Mouse (Mus musculus): ENCODE measurements at regions not wholly inside any gene's neighbourhood (a gene's known extent, or its start where the extent isn't known, plus 50 kb on each side); places are given as distances from the start of the nearest gene placed in this dataset.
A peak's percentile ranks its signal among the peaks of the same experiment; 100 is the strongest.

DNA sequence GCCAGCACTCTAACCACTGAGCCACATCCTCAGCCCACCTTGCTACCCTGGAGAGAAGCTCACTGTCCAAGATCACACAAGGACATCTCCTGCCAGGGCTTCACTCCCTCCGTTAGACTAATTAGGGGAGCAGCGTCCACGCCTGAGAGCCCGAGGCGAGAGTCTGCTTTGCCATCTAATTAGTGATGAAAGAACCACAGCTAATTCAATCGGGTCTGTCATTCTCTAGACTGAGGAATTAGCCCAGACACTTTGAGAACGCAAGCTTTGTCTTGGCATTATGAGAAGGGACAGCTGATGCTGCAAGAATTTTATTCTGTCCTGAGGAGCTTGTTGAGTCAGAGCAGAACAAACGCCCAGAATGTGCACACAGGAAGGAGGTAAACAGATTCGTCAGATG lies 200.5 kb upstream of the Zc3h12c start:
- Histone ChIP-seq H3K9me3 (no peaks in the 10 kb centered on the region), H3K27ac (0 out of 2 replicates have a peak overlapping the region, but pooled peaks have one; percentile 5)

DNA sequence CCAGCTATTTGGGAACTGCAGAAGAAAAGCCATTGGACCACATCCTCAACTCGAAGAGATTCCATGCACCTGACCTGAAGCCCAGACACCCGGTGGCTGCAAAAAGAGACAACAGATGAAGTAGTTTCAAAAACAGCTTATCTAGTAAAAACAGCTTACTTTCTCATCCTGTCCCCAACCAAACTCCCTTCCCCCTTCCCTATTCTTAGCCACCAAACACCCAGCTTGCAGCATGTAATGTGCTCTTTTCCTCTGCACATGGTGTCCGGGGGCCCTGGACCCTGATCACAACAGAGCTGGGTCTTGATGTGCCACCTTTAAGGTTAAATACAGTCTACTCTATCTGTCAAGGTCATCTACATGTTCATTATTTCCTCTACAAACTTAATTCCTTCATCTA lies 199.7 kb upstream of the Zc3h12c start:
- H3K4me2 ChIP-seq = no peak overlapping the region
- no peaks in the 10 kb centered on the region for H3K36me3 ChIP-seq (replicated peaks)
- no peak for ATAC-seq (ENCODE audit: low FRiP score)
- no peak overlapping the region for H3K27ac ChIP-seq
- peaks cover 12% of the 10 kb centered on the region for H3K4me1 ChIP-seq
- H3K9me3 ChIP-seq = no peaks in the 10 kb centered on the region
- H3K4me3 ChIP-seq (replicated peaks) = no peak overlapping the region
- no peak overlapping the region for H3K9ac ChIP-seq
- no peaks in the 10 kb centered on the region for H3K27me3 ChIP-seq
- WGBS = 79% methylated on average over 3 of the region's 3 CpGs

More for the DNA sequence above, 200.5 kb upstream of the Zc3h12c start:
- H3K4me2 ChIP-seq = no peak overlapping the region
- H3K9ac ChIP-seq = no peak overlapping the region
- H3K4me3 ChIP-seq (replicated peaks) = no peak overlapping the region
- ATAC-seq (ENCODE audit: low FRiP score) = peak; percentile 82
- H3K27me3 ChIP-seq = no peaks in the 10 kb centered on the region
- no peaks in the 10 kb centered on the region for H3K36me3 ChIP-seq (replicated peaks)
- WGBS = 6% methylated on average over 9 of the region's 9 CpGs
- peaks cover 12% of the 10 kb centered on the region for H3K4me1 ChIP-seq

DNA sequence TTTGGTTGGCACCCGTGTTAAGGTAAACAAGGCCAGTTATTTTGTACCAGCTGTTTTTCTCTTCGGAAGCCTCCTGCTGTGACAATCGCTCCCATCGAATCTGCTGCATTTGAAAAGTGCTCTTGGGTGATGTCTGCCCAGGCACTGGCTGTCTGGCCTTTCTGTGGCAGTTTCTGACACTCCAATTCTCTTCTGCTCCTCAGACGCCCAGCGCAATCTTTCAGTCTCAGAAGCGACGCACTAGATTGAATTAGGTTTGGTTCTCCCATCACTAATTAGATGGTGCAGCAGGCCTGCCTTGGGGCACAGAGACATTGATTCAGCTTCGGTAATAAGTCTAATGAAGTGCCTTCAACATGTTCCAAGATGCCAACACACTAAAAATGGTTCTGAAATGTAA lies 197.7 kb upstream of the Zc3h12c start:
- no peak overlapping the region for H3K27ac ChIP-seq
- peaks cover 12% of the 10 kb centered on the region for H3K4me1 ChIP-seq
- ATAC-seq (ENCODE audit: low FRiP score) = no peak
- H3K9me3 ChIP-seq = no peaks in the 10 kb centered on the region
- no peak overlapping the region for H3K4me2 ChIP-seq
- H3K36me3 ChIP-seq (replicated peaks) = no peaks in the 10 kb centered on the region
- H3K27me3 ChIP-seq = no peaks in the 10 kb centered on the region
- WGBS = 43% methylated on average over 9 of the region's 9 CpGs
- no peak overlapping the region for H3K4me3 ChIP-seq (replicated peaks)
- H3K9ac ChIP-seq = no peak overlapping the region

DNA sequence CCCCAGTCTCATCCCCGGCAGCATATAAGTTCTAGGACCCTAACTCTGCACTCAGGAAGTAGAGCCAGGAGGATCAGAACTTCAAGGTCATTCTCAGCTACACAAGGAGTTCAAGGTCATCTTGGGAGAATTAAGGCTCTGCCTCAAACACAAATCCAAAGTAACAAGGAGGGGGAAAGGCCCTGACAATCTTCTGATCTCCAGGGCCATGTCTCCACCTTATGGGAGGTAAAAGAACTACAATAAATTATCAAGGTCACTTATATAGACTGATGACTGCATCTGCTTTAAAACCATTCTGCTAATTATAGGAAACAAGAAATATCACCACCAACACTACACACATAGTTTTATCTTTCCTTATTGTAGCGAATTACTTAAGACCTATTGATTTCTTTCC lies 193.2 kb upstream of the Zc3h12c start:
- H3K9ac ChIP-seq = no peak overlapping the region
- H3K27me3 ChIP-seq = no peaks in the 10 kb centered on the region
- H3K4me2 ChIP-seq = no peak overlapping the region
- 84% methylated on average over 2 of the region's 2 CpGs for WGBS
- peaks cover 9% of the 10 kb centered on the region for H3K4me1 ChIP-seq
- no peak for ATAC-seq (ENCODE audit: low FRiP score)
- H3K27ac ChIP-seq = no peak overlapping the region
- no peak overlapping the region for H3K4me3 ChIP-seq (replicated peaks)
- no peaks in the 10 kb centered on the region for H3K9me3 ChIP-seq
- H3K36me3 ChIP-seq (replicated peaks) = no peaks in the 10 kb centered on the region

DNA sequence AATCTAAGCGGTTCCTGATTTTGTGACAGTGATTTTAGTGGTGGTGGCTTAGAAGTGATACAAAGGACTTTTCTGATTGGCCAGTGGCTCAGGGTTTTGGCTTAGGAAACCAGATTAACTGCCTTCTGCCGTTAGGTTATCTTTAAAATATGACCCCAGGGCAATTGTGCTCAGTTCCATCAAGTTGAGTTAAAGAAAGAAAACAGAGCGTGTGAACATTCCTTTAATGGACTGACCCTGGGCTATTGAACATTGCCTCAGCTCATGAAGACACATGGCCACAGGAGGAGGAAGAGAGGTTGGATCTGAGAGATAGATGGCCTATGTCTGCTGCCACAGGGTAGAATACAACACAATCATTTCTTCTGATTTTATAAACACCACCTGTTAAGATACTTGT lies 191.0 kb upstream of the Zc3h12c start:
- no peak overlapping the region for H3K9ac ChIP-seq
- H3K27me3 ChIP-seq = no peaks in the 10 kb centered on the region
- H3K4me3 ChIP-seq (replicated peaks) = no peak overlapping the region
- H3K36me3 ChIP-seq (replicated peaks) = no peaks in the 10 kb centered on the region
- H3K27ac ChIP-seq = no peak overlapping the region
- no peak for ATAC-seq (ENCODE audit: low FRiP score)
- H3K9me3 ChIP-seq = no peaks in the 10 kb centered on the region
- peaks cover 5% of the 10 kb centered on the region for H3K4me1 ChIP-seq
- no peak overlapping the region for H3K4me2 ChIP-seq
- WGBS = 64% methylated on average over 3 of the region's 3 CpGs

DNA sequence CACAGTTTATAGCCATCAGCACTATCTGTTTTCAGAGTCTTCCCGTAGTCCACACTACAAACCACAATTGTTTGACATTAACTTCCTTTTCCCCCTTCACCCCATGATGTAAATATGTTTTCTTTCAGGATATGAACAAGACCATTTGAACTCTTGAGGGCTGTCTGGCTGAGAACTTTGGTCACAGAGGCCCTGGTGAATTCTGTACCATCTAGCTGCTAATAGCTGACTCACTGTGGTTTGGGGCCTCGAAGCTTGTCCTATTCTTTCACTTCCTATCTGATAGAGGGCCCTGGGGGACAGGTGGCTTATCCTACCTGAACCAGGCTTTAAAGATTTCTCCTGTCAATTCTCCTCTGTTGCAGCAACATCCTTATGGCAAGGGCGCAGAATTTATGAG lies 188.2 kb upstream of the Zc3h12c start:
- ATAC-seq (ENCODE audit: low FRiP score) = no peak
- WGBS = 89% methylated on average over 3 of the region's 3 CpGs
- Histone ChIP-seq H3K36me3 (replicated peaks) (no peaks in the 10 kb centered on the region), H3K4me2 (no peak overlapping the region), H3K4me1 (peaks cover 5% of the 10 kb centered on the region), H3K27ac (no peak overlapping the region), H3K9me3 (no peaks in the 10 kb centered on the region), H3K4me3 (replicated peaks) (no peak overlapping the region), H3K9ac (no peak overlapping the region), H3K27me3 (no peaks in the 10 kb centered on the region)

DNA sequence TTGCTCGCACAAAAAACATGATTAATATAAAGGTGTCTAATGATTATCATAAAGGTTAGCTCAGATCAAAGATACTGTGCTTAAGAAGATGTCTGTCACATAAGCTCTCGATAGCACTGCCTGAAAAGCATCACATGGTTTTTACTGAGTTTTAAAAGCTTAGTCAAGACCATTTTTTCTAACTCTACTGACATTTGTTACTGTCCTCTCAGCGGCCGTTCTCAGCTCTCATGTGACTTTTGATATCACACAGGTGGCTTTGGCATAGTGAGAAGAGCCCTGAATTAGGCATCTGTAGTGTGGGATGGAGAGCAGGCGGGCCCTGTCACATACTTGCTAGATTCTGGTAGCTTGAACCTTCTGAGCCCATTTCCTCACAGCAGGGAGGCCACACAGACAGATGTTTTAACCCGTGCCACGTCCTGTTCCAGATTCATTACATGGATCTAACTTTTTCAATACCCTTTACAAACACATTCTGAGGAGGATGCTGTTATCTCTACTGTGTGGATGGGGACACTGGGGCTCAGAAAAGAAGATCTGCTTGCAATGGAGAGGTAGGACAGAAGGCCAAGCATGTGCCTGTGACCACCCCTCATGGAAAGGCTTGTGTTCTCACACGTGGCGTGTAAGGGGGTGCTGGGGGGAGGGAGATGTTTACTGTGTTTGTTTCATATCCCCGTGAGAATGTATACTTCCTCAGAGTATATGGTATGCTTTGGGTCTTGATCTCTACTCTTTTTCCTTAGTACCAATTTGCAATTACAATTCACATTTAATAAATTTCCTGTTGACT lies 187.0 kb upstream of the Zc3h12c start:
- H3K36me3 ChIP-seq (replicated peaks) = no peaks in the 10 kb centered on the region
- no peak overlapping the region for H3K4me2 ChIP-seq
- no peaks in the 10 kb centered on the region for H3K9me3 ChIP-seq
- WGBS = 81% methylated on average over 10 of the region's 10 CpGs
- no peak overlapping the region for H3K4me3 ChIP-seq (replicated peaks)
- H3K9ac ChIP-seq = no peak overlapping the region
- ATAC-seq (ENCODE audit: low FRiP score) = no peak
- H3K27me3 ChIP-seq = no peaks in the 10 kb centered on the region
- H3K4me1 ChIP-seq = peaks cover 5% of the 10 kb centered on the region
- no peak overlapping the region for H3K27ac ChIP-seq

DNA sequence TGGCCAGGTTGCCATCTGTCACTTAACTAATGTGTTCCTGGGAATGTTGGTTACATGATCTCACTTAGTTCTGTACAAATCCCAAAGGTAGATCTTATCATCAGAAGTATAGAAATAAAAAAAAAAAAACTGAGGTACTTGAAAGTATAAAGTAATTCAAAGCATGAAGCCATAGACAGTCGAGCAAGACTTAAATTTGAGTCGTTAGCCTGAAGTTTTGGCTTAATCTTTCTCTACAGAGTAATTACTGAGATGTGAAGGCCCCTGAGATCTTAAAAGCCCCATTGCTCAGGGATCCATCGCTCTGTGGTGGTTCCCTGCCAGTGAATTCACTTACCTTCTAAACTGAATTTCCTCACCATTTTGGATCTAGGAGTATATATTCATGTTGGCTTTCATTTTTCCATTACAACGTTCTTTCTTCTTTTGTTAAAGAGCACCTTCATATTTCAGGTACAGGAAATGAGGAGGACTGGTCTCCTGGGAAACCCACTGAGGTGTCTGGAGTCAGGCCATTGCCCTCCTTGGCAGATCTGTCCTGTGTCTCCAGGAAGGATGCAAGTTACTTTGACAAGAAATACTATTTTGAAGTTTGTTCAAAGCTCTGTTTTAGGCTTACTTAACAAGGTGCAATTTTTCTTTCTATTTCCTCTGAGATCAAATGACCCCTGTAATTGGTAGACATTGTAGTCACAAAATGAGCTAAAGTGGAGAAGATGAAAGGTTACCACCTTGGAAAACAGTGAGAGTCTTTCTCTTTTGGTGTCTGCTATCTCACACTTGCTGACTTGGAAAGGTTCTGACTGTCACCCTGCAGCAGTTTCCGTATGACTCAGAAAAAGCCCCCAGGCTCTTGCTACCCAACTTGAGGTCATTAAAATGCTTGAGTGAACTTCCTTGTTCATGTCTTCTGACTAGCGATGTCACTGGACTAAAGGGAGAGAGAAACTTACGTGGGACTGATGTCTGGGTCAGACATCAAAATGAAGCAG lies 180.5 kb upstream of the Zc3h12c start:
- no peak for ATAC-seq (ENCODE audit: low FRiP score)
- no peaks in the 10 kb centered on the region for H3K4me1 ChIP-seq
- H3K27me3 ChIP-seq = no peaks in the 10 kb centered on the region
- no peaks in the 10 kb centered on the region for H3K36me3 ChIP-seq (replicated peaks)
- H3K9ac ChIP-seq = no peak overlapping the region
- H3K4me3 ChIP-seq (replicated peaks) = no peak overlapping the region
- H3K4me2 ChIP-seq = no peak overlapping the region
- no peaks in the 10 kb centered on the region for H3K9me3 ChIP-seq
- no peak overlapping the region for H3K27ac ChIP-seq
- WGBS = 72% methylated on average over 7 of the region's 7 CpGs

DNA sequence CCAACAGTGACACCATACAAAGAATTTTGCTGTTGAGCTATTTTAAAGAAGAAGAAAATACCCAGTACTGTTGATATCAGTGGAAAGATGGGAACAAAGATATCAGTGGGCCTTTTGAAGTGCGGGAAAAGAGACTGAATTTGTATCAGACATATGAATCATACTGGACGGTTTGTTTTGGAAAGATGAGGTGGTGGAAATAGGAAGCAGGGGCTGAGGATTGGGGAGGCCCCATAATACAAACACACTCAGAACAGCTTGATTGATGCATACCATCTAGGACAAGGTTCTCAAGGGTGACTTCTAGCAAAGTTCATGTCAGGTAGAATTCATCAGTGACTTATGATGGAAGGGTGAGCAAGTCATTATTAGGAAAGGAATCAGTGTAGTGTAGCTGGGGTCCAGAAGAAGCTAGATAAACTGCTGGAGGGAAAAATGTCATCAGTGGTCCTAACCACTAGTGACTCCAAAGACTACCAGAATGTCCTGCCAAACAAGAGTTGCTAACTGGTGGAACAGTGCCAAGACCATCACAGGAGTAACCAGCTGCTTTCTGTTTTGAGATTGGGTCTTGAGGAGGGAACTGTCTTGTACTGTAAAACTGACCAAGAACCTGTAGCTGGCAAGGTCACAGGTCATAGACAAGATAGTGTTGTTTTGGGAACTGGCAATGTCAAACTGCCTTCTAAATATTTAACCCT lies 176.0 kb upstream of the Zc3h12c start:
- WGBS = 91% methylated on average over 2 of the region's 2 CpGs
- Histone ChIP-seq H3K9me3 (no peaks in the 10 kb centered on the region), H3K27ac (no peak overlapping the region), H3K36me3 (replicated peaks) (no peaks in the 10 kb centered on the region), H3K4me2 (no peak overlapping the region), H3K27me3 (no peaks in the 10 kb centered on the region), H3K4me1 (no peaks in the 10 kb centered on the region), H3K4me3 (replicated peaks) (no peak overlapping the region), H3K9ac (no peak overlapping the region)
- ATAC-seq (ENCODE audit: low FRiP score) = no peak

DNA sequence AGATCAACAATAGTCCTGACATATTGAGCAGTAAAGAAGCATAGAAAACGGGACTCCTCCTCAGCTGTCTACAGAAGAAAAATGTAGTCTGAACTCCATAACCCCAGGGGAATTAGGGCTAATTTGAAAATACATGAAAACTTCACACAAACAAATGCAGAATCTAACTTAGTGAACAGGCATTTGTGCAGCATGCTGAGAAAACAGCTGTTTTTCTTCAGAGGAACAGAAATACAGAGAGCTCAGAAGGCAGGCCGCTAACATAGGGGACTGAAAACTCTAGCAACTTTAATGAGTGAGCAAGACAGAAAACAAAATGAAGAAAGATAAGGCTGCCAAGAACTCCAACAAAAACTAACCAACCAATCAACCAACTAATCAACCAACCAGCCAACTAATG lies 172.7 kb upstream of the Zc3h12c start:
- WGBS = 85% methylated on average over 2 of the region's 2 CpGs
- no peak overlapping the region for H3K4me3 ChIP-seq (replicated peaks)
- no peaks in the 10 kb centered on the region for H3K9me3 ChIP-seq
- no peak overlapping the region for H3K27ac ChIP-seq
- no peak overlapping the region for H3K4me2 ChIP-seq
- no peaks in the 10 kb centered on the region; the same call in 1 of the 2 replicates for H3K4me1 ChIP-seq
- no peaks in the 10 kb centered on the region for H3K27me3 ChIP-seq
- no peak for ATAC-seq (ENCODE audit: low FRiP score)
- H3K36me3 ChIP-seq (replicated peaks) = no peaks in the 10 kb centered on the region
- no peak overlapping the region for H3K9ac ChIP-seq

DNA sequence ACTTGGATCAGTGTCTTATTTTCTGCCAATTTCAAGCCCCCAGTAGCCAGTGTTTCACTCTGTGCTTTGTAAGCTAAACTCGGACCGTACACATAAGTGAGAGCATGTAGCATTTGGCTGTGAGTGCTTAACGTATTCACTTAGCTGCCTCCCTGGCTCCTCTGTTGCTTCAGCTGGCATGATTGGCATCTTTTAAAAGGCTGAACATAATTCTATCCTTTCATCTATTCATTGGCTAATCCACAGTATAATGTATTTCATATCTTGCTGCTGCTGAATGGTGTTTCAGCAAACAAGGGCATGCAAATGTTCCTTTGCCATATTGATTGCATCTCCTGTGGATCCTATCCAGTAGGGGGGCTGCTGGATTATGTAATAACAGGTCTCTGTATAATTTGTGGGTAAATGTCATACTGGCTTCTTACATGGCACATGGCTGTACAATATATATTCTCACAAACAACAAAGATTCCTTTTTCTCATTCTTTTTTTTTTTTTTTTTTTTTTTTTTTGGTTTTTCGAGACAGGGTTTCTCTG lies 169.5 kb upstream of the Zc3h12c start:
- H3K9ac ChIP-seq = no peak overlapping the region
- no peak overlapping the region for H3K27ac ChIP-seq
- H3K4me2 ChIP-seq = no peak overlapping the region
- no peaks in the 10 kb centered on the region for H3K9me3 ChIP-seq
- no peaks in the 10 kb centered on the region for H3K36me3 ChIP-seq (replicated peaks)
- no peak for ATAC-seq (ENCODE audit: low FRiP score)
- H3K27me3 ChIP-seq = no peaks in the 10 kb centered on the region
- no peaks in the 10 kb centered on the region; the same call in 1 of the 2 replicates for H3K4me1 ChIP-seq
- 57% methylated on average over 4 of the region's 4 CpGs for WGBS
- H3K4me3 ChIP-seq (replicated peaks) = no peak overlapping the region

DNA sequence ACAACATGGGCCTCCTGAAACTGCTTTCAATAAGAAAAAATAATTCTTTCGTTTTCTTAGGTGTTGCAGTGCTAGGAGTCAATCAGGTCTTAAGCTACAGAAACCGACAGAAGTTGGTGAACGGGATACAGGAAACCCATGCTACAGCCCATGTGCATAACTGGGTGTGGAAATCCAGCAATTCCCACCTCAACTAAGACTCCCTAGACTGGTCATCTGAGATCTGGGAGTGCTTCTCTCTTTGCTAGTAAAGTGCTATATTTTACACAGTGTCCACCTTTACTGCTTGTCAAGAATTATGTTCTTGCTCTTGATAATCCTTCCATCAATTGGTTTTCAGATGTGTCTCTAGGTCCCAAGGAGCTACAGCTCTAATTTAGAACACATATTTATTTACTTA lies 166.4 kb upstream of the Zc3h12c start:
- WGBS = 91% methylated on average over 3 of the region's 3 CpGs
- ATAC-seq (ENCODE audit: low FRiP score) = no peak
- H3K4me2 ChIP-seq = no peak overlapping the region

More for the DNA sequence above, 166.4 kb upstream of the Zc3h12c start:
- Histone ChIP-seq H3K9me3 (no peaks in the 10 kb centered on the region), H3K9ac (no peak overlapping the region), H3K27ac (no peak overlapping the region), H3K4me3 (replicated peaks) (no peak overlapping the region), H3K36me3 (replicated peaks) (no peaks in the 10 kb centered on the region), H3K27me3 (no peaks in the 10 kb centered on the region), H3K4me1 (no peaks in the 10 kb centered on the region; the same call in 1 of the 2 replicates)

Measured in forebrain, embryonic 12.5 days (tissue).